Mouse (Mus musculus): ENCODE measurements around the gene Akr1cl.

Gene Akr1cl

DNA sequence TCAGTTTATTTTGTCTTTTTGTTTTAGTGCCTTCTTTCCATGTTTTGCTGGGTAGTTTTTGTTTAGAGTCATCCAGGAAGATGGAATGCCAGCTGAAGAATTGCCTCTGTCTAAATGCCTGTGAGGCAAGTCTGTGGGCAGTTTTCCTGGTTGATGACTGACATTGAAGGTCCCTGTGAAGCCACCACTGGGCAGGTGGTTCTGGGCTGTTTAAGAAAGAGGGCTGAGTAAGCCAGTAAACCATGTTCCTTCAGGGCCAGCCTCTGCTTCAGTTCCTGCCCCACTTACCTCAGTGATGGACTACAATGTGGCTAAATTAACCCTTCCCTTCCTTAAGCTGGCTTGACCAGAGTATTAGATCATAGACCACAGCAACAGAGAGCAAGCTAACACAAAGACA lies 44.4 kb downstream of the Akr1cl start:
- no peak for DNase-seq (ENCODE audit: low spot score in 2 of 2)

- peak; percentile 1 to 29 for DNase-seq (ENCODE audit: low spot score in 2 of 2)
Measured at GRCm38 (mm10) chr1:64986120-64986519, 46.4 kb downstream of the Akr1cl start.

DNA sequence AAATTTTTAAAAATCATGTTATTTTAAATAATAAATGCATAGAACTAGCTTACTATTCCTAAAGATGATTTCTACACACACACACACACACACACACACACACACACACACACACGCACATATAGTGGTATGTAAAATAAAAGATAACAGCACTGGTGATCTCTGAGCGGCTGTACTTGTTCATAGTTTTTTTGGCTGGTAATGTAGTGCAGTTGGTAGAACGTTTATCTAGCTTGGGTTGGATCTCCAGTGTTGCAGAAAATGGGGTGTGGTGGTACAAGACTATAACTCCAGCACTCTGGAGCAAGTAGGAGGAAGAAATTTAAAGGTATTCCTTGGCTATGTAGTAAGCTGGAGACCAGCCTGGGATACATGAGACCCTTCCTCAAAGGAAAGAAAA lies 49.3 kb downstream of the Akr1cl start:
- DNase-seq (ENCODE audit: low spot score in 2 of 2): no peak

DNA sequence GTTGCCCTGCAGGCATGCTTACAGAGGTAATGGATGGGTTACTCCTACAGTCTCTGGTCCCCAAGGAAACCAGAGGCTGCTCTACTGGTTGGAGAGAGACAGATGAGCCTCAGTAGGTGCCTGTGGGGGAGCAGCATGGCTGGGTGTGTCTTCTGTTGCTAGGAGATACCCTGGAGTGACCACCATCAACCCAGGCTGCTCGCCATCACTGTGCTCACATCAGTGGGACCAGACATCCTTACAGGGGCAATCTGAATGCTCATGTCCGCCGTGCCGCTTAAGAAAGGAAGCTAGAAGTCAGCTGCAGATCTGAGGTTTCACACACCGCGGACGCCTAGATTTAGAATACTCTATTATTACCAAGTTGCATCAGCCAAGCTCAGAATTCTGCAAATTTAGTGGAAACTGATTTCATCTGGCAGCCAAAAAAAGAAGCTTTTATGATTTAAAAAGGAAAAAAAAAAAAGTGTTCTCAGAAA lies 54.2 kb downstream of the Akr1cl start:
- DNase-seq (ENCODE audit: low spot score in 2 of 2): no peak

GRCm38 (mm10) chr1:64975346-64975745 lies 57.2 kb downstream of the Akr1cl start:
- DNase-seq (ENCODE audit: low spot score in 2 of 2): no peak

- no peak for DNase-seq (ENCODE audit: low spot score in 2 of 2)
Measured at GRCm38 (mm10) chr1:64970685-64971084, 61.9 kb downstream of the Akr1cl start.
